Mouse (Mus musculus) heart, adult 2 months (tissue): ENCODE data around the gene Ankrd34a. TPM values are rescaled to one million over a fixed set of nuclear protein-coding genes. Genes with fewer than 3 reads are reported as not detected.

ENCODE experiments used
- DNase-seq, 2 experiments: peaks; one replicate each; pipeline ENCODE4 v3.0.0; 2021
- H3K27ac ChIP-seq: fragments of 200-600 bp; 2 replicates; pipeline ENCODE4 v1.8.1; 2022
- H3K27me3 ChIP-seq: fragments of 200-500 bp; 2 replicates; pipeline ENCODE4 v1.6.1; 2012; ENCODE audit warnings: mild to moderate bottlenecking, low read length, inconsistent platforms, mixed read lengths; ENCODE audit not compliant: control insufficient read depth, insufficient read depth
- H3K36me3 ChIP-seq: fragments of 200-500 bp; 2 replicates; pipeline ENCODE4 v1.6.1; 2012; ENCODE audit warnings: low read length, inconsistent platforms; ENCODE audit not compliant: control insufficient read depth, insufficient read depth
- H3K4me1 ChIP-seq: fragments of 200-500 bp; 2 replicates; pipeline ENCODE4 v1.6.1; 2011; ENCODE audit warnings: low read length; ENCODE audit not compliant: control insufficient read depth, insufficient read depth
- H3K4me3 ChIP-seq: fragments of 200-600 bp; 2 replicates; pipeline ENCODE4 v1.8.1; 2022
- H3K79me2 ChIP-seq: fragments of 200-500 bp; replicated peaks from 2 replicates; pipeline ENCODE4 v1.6.1; 2012; ENCODE audit warnings: mild to moderate bottlenecking, inconsistent platforms, low read length, moderate library complexity, mixed read lengths; ENCODE audit not compliant: control insufficient read depth, insufficient read depth
- H3K9ac ChIP-seq: fragments of 200-500 bp; 2 replicates; pipeline ENCODE4 v1.6.1; 2012; ENCODE audit warnings: low read depth, mild to moderate bottlenecking, control low read depth, inconsistent platforms, low read length, mixed read lengths
- CTCF ChIP-seq: fragments of 200-600 bp; IDR thresholded peaks from 2 replicates; pipeline ENCODE4 v1.8.1; 2022; ENCODE audit warnings: antibody characterized with exemption, mild to moderate bottlenecking, moderate library complexity
- EP300 ChIP-seq: fragments of 200-500 bp; IDR thresholded peaks from 2 replicates; pipeline ENCODE4 v1.6.1; 2011; ENCODE audit warnings: low read depth, low read length, control low read depth; ENCODE audit not compliant: insufficient read depth
- POLR2A ChIP-seq: fragments of 200-500 bp; IDR thresholded peaks from 2 replicates; pipeline ENCODE4 v1.6.1; 2011; ENCODE audit warnings: mild to moderate bottlenecking, low read depth, low read length, control low read depth; ENCODE audit not compliant: insufficient read depth
- WGBS: fragments of 180-500 bp; shearing (Covaris S2); methylation state at CpG from one replicate; pipeline ENCODE4 v1.1.7; 2018; 5-methylcytosine and 5-hydroxymethylcytosine counted together
- intact Hi-C: fragments of 180-260 bp; cut with DNase I; formaldehyde crosslinking; loops from one replicate; pipeline ENCODE4 v1.15.1; 2025
- polyA plus RNA-seq: library from polyadenylated mRNA; depleted of rRNA; stranded (reverse); fragments of >200 nt; gene quantifications from 2 replicates; pipeline ENCODE4 v1.2.3, GENCODE M21; 2012; rRNA removed
- total RNA-seq, 2 experiments: library from RNA; stranded (reverse); gene quantifications; 2 replicates each; pipeline ENCODE4 v1.2.3; 2021

The Ankrd34a gene
- total and polyA plus RNA-seq, 3 experiments = 1.3 to 2.4 (median 2.1) TPM

DNA sequence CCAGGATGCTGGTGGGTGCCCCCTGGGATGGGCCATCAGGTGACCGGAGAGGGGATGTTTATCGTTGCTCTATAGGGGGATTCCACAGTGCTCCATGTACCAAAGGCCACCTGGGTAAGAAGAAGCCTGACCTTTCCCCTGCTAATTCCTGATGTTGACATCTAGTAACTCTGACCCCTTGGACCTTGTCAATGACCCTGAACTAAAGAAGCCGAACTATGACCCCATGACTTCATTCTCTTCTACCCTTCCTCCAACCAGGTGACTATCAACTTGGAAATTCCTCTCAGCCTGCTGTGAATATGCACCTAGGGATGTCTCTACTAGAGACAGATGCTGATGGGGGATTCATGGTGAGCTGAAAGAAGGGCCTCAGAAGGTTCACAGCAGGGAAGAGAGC lies 50.9 kb downstream of the Ankrd34a start:
- Histone ChIP-seq H3K27me3 (no peaks in the 10 kb centered on the region), H3K27ac (no peak overlapping the region), H3K79me2 (no peaks in the 10 kb centered on the region), H3K9ac (no peak overlapping the region), H3K36me3 (no peaks in the 10 kb centered on the region), H3K4me3 (no peak overlapping the region), H3K4me1 (peaks cover 2% of the 10 kb centered on the region)
- TF ChIP-seq EP300 = no peak
- no peak for TF ChIP-seq CTCF
- no peak for TF ChIP-seq POLR2A
- 89% methylated on average over 3 of the region's 3 CpGs for WGBS
- intact Hi-C loops = loop anchor here (5.0 kb wide), 1 partner anchor 60 kb away; the partner anchor contains the start of gene Nudt17
- no peak for DNase-seq

Other genes starting within 250 kb of the Ankrd34a start
- gene BC107364, start 144.3 kb upstream of the Ankrd34a start, total RNA-seq = not detected
- 0.15 TPM in 1 of 2 replicates, not detected in the other for gene BC107364, start 144.3 kb upstream of the Ankrd34a start, polyA plus RNA-seq
- gene Hfe2, start 71.5 kb upstream of the Ankrd34a start, total RNA-seq = 100 to 1,000 TPM; 289 to 295 TPM
- 199 and 261 TPM in 2 replicates for gene Hfe2, start 71.5 kb upstream of the Ankrd34a start, polyA plus RNA-seq
- 100 to 1,000 TPM; 276 to 338 TPM for gene Txnip, start 38.7 kb upstream of the Ankrd34a start, total RNA-seq
- gene Txnip, start 38.7 kb upstream of the Ankrd34a start, polyA plus RNA-seq = 515 and 744 TPM in 2 replicates
- gene Gm16253, start 19.7 kb upstream of the Ankrd34a start, total RNA-seq = 1 to 10 TPM; 1.8 to 2.8 TPM
- gene Gm16253, start 19.7 kb upstream of the Ankrd34a start, polyA plus RNA-seq = not detected in 2 replicates
- gene Polr3gl, start 2.5 kb upstream of the Ankrd34a start, total RNA-seq = 10 to 100 TPM; 24.3 to 35.0 TPM
- 20.1 and 21.9 TPM in 2 replicates for gene Polr3gl, start 2.5 kb upstream of the Ankrd34a start, polyA plus RNA-seq
- 10 to 100 TPM; 24.7 to 25.3 TPM for gene Lix1l, start 4.5 kb downstream of the Ankrd34a start, total RNA-seq
- 25.2 and 39.9 TPM in 2 replicates for gene Lix1l, start 4.5 kb downstream of the Ankrd34a start, polyA plus RNA-seq
- 10 to 100 TPM; 29.5 to 33.9 TPM for gene Rbm8a, start 33.3 kb downstream of the Ankrd34a start, total RNA-seq
- 8.4 and 12.0 TPM in 2 replicates for gene Rbm8a, start 33.3 kb downstream of the Ankrd34a start, polyA plus RNA-seq
- 10 to 100 TPM; 32.2 to 36.4 TPM for gene Pex11b, start 38.7 kb downstream of the Ankrd34a start, total RNA-seq
- 41.3 and 65.8 TPM in 2 replicates for gene Pex11b, start 38.7 kb downstream of the Ankrd34a start, polyA plus RNA-seq
- gene Gm42957, start 38.8 kb downstream of the Ankrd34a start, total RNA-seq = under 1 TPM in 1 of 2 experiments, not detected in 1; 0.30 TPM
- 0.04 and 0.15 TPM in 2 replicates for gene Gm42957, start 38.8 kb downstream of the Ankrd34a start, polyA plus RNA-seq
- under 1 TPM; 0.70 to 0.91 TPM for gene Itga10, start 48.9 kb downstream of the Ankrd34a start, total RNA-seq
- 1.5 and 2.9 TPM in 2 replicates for gene Itga10, start 48.9 kb downstream of the Ankrd34a start, polyA plus RNA-seq
- 1 to 10 TPM in 1 of 2 experiments, under 1 TPM in 1; 0.80 to 1.2 TPM for gene Ankrd35, start 73.5 kb downstream of the Ankrd34a start, total RNA-seq
- gene Ankrd35, start 73.5 kb downstream of the Ankrd34a start, polyA plus RNA-seq = 1.2 and 1.5 TPM in 2 replicates
- gene Pias3, start 99.7 kb downstream of the Ankrd34a start, total RNA-seq = 10 to 100 TPM; 10.3 to 11.7 TPM
- 20.6 and 20.7 TPM in 2 replicates for gene Pias3, start 99.7 kb downstream of the Ankrd34a start, polyA plus RNA-seq
- 1 to 10 TPM; 2.6 to 3.1 TPM for gene Nudt17, start 111.9 kb downstream of the Ankrd34a start, total RNA-seq
- gene Nudt17, start 111.9 kb downstream of the Ankrd34a start, polyA plus RNA-seq = 4.8 and 5.0 TPM in 2 replicates
- 10 to 100 TPM; 22.4 to 24.4 TPM for gene Polr3c, start 131.0 kb downstream of the Ankrd34a start, total RNA-seq
- gene Polr3c, start 131.0 kb downstream of the Ankrd34a start, polyA plus RNA-seq = 21.2 and 33.5 TPM in 2 replicates
- gene Rnf115, start 131.0 kb downstream of the Ankrd34a start, total RNA-seq = 10 to 100 TPM; 22.6 to 25.4 TPM
- 11.4 and 19.7 TPM in 2 replicates for gene Rnf115, start 131.0 kb downstream of the Ankrd34a start, polyA plus RNA-seq
- not detected for gene Pdzk1, start 232.6 kb downstream of the Ankrd34a start, total RNA-seq
- gene Pdzk1, start 232.6 kb downstream of the Ankrd34a start, polyA plus RNA-seq = 0.10 TPM in 1 of 2 replicates, not detected in the other
- gene Cd160, start 232.7 kb downstream of the Ankrd34a start, total RNA-seq = not detected
- gene Cd160, start 232.7 kb downstream of the Ankrd34a start, polyA plus RNA-seq = 0.06 TPM in 1 of 2 replicates, not detected in the other